Mouse (Mus musculus): ENCODE measurements around the gene Emc6.

Emc6 gene

GRCm38 (mm10) chr11:73159957-73160810 lies 16.7 kb downstream of the Emc6 start, which contains the start of gene P2rx5:
TSS of gene P2rx5 (plus strand) at chr11:73160421.
- H3K27me3 ChIP-seq (ENCODE audit: control insufficient read depth, insufficient read depth, low read length, poor library complexity, severe bottlenecking): no peaks in the 10 kb centered on the region
- no peak for DNase-seq (ENCODE audit: low read depth, low spot score)

GRCm38 (mm10) chr11:73155071-73155470 lies 21.8 kb downstream of the Emc6 start:
- DNase-seq (ENCODE audit: low read depth, low spot score): no peak
- Histone ChIP-seq H3K36me3 (ENCODE audit: control insufficient read depth, insufficient read depth, low read length, poor library complexity, severe bottlenecking) (no peaks in the 10 kb centered on the region), H3K27me3 (ENCODE audit: control insufficient read depth, insufficient read depth, low read length, poor library complexity, severe bottlenecking) (no peaks in the 10 kb centered on the region)

More at GRCm38 (mm10) chr11:73159957-73160810, 16.7 kb downstream of the Emc6 start, which contains the start of gene P2rx5:
- H3K36me3 ChIP-seq (ENCODE audit: control insufficient read depth, insufficient read depth, low read length, poor library complexity, severe bottlenecking): no peaks in the 10 kb centered on the region

- no peak for DNase-seq (ENCODE audit: low read depth, low spot score)
- Histone ChIP-seq H3K27me3 (ENCODE audit: control insufficient read depth, insufficient read depth, low read length, poor library complexity, severe bottlenecking) (no peaks in the 10 kb centered on the region), H3K36me3 (ENCODE audit: control insufficient read depth, insufficient read depth, low read length, poor library complexity, severe bottlenecking) (no peaks in the 10 kb centered on the region)
These were observed 28.6 kb downstream of the Emc6 start for GRCm38 (mm10) chr11:73148209-73148608.

- no peak for DNase-seq (ENCODE audit: low read depth, low spot score)
- Histone ChIP-seq H3K27me3 (ENCODE audit: control insufficient read depth, insufficient read depth, low read length, poor library complexity, severe bottlenecking) (no peaks in the 10 kb centered on the region), H3K36me3 (ENCODE audit: control insufficient read depth, insufficient read depth, low read length, poor library complexity, severe bottlenecking) (no peaks in the 10 kb centered on the region)
These were observed 29.9 kb downstream of the Emc6 start for GRCm38 (mm10) chr11:73146975-73147365.

GRCm38 (mm10) chr11:73146026-73146974 lies 30.5 kb downstream of the Emc6 start:
- Histone ChIP-seq H3K36me3 (ENCODE audit: control insufficient read depth, insufficient read depth, low read length, poor library complexity, severe bottlenecking) (no peaks in the 10 kb centered on the region), H3K27me3 (ENCODE audit: control insufficient read depth, insufficient read depth, low read length, poor library complexity, severe bottlenecking) (no peaks in the 10 kb centered on the region)
- DNase-seq (ENCODE audit: low read depth, low spot score): no peak

GRCm38 (mm10) chr11:73144261-73144681 lies 32.6 kb downstream of the Emc6 start:
- no peaks in the 10 kb centered on the region for H3K27me3 ChIP-seq (ENCODE audit: control insufficient read depth, insufficient read depth, low read length, poor library complexity, severe bottlenecking)
- H3K36me3 ChIP-seq (ENCODE audit: control insufficient read depth, insufficient read depth, low read length, poor library complexity, severe bottlenecking): no peaks in the 10 kb centered on the region
- no peak for DNase-seq (ENCODE audit: low read depth, low spot score)

GRCm38 (mm10) chr11:73137591-73138501 lies 39.0 kb downstream of the Emc6 start, which contains the start of gene Haspin:
TSS of gene Haspin (minus strand) at chr11:73138294.
- Histone ChIP-seq H3K27me3 (ENCODE audit: control insufficient read depth, insufficient read depth, low read length, poor library complexity, severe bottlenecking) (no peaks in the 10 kb centered on the region), H3K36me3 (ENCODE audit: control insufficient read depth, insufficient read depth, low read length, poor library complexity, severe bottlenecking) (no peaks in the 10 kb centered on the region)
- peak; percentile 91 for DNase-seq (ENCODE audit: low read depth, low spot score)

GRCm38 (mm10) chr11:73137116-73137515 lies 39.7 kb downstream of the Emc6 start:
- DNase-seq (ENCODE audit: low read depth, low spot score): no peak

GRCm38 (mm10) chr11:73136587-73136986 lies 40.2 kb downstream of the Emc6 start:
- Histone ChIP-seq H3K27me3 (ENCODE audit: control insufficient read depth, insufficient read depth, low read length, poor library complexity, severe bottlenecking) (no peaks in the 10 kb centered on the region), H3K36me3 (ENCODE audit: control insufficient read depth, insufficient read depth, low read length, poor library complexity, severe bottlenecking) (no peaks in the 10 kb centered on the region)
- no peak for DNase-seq (ENCODE audit: low read depth, low spot score)

More at GRCm38 (mm10) chr11:73137116-73137515, 39.7 kb downstream of the Emc6 start:
- Histone ChIP-seq H3K36me3 (ENCODE audit: control insufficient read depth, insufficient read depth, low read length, poor library complexity, severe bottlenecking) (no peaks in the 10 kb centered on the region), H3K27me3 (ENCODE audit: control insufficient read depth, insufficient read depth, low read length, poor library complexity, severe bottlenecking) (no peaks in the 10 kb centered on the region)

GRCm38 (mm10) chr11:73134222-73134621 lies 42.6 kb downstream of the Emc6 start:
- no peaks in the 10 kb centered on the region for H3K27me3 ChIP-seq (ENCODE audit: control insufficient read depth, insufficient read depth, low read length, poor library complexity, severe bottlenecking)
- no peak for DNase-seq (ENCODE audit: low read depth, low spot score)
- H3K36me3 ChIP-seq (ENCODE audit: control insufficient read depth, insufficient read depth, low read length, poor library complexity, severe bottlenecking): no peaks in the 10 kb centered on the region

GRCm38 (mm10) chr11:73132999-73133398 lies 43.8 kb downstream of the Emc6 start:
- Histone ChIP-seq H3K27me3 (ENCODE audit: control insufficient read depth, insufficient read depth, low read length, poor library complexity, severe bottlenecking) (no peaks in the 10 kb centered on the region), H3K36me3 (ENCODE audit: control insufficient read depth, insufficient read depth, low read length, poor library complexity, severe bottlenecking) (no peaks in the 10 kb centered on the region)
- DNase-seq (ENCODE audit: low read depth, low spot score): peak; percentile 18

- no peaks in the 10 kb centered on the region for H3K27me3 ChIP-seq (ENCODE audit: control insufficient read depth, insufficient read depth, low read length, poor library complexity, severe bottlenecking)
- DNase-seq (ENCODE audit: low read depth, low spot score): peak; percentile 51
- H3K36me3 ChIP-seq (ENCODE audit: control insufficient read depth, insufficient read depth, low read length, poor library complexity, severe bottlenecking): no peaks in the 10 kb centered on the region
These were observed 45.8 kb downstream of the Emc6 start for GRCm38 (mm10) chr11:73131020-73131419.

GRCm38 (mm10) chr11:73126495-73126894 lies 50.3 kb downstream of the Emc6 start:
- no peaks in the 10 kb centered on the region for H3K27me3 ChIP-seq (ENCODE audit: control insufficient read depth, insufficient read depth, low read length, poor library complexity, severe bottlenecking)
- no peaks in the 10 kb centered on the region for H3K36me3 ChIP-seq (ENCODE audit: control insufficient read depth, insufficient read depth, low read length, poor library complexity, severe bottlenecking)
- no peak for DNase-seq (ENCODE audit: low read depth, low spot score)
